Mouse (Mus musculus): ENCODE measurements at regions not wholly inside any gene's neighbourhood (a gene's known extent, or its start where the extent isn't known, plus 50 kb on each side); places are given as distances from the start of the nearest gene placed in this dataset.

DNA sequence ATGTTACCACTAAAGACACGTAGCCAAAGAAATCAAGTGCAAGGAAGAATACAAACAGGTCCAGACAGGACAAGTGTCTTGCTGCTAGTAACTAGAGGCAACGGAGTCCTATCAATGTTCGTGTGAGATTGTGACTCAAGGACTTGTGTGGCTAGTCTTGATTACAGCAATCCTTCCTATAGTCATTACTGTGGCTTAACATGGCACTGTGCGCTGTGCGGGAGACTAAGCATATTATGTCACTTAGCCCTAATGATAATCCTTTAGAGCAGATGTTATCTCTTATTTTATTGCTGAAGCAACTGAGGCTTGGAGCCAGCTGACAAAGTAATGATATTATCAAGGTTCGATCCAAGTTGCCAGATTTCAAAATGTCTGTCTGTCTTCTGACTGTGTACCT, 125.7 kb upstream of the Cnot2 start:
- no peak for DNase-seq (ENCODE audit: low spot score)
- TF ChIP-seq CTCF (IDR thresholded peaks at IDR 0.05; ENCODE audit: low read depth) (no peak), EP300 (IDR thresholded peaks at IDR 0.05; ENCODE audit: low read depth) (no peak)
- no peak overlapping the region for H3K4me2 ChIP-seq (ENCODE audit: low read depth, low read length)
- H3K27me3 ChIP-seq (ENCODE audit: control insufficient read depth, insufficient read depth, low read length), result no peaks in the 10 kb centered on the region
- H3K36me3 ChIP-seq (replicated peaks; ENCODE audit: control insufficient read depth, insufficient read depth, low read length), result no peaks in the 10 kb centered on the region
- H3K27ac ChIP-seq (ENCODE audit: low read depth), result no peak overlapping the region
- no peaks in the 10 kb centered on the region for H3K4me1 ChIP-seq (ENCODE audit: control insufficient read depth, insufficient read depth)
- H3K9me3 ChIP-seq (replicated peaks; ENCODE audit: control insufficient read depth, low read length), result no peaks in the 10 kb centered on the region
- no peak overlapping the region for H3K9ac ChIP-seq (replicated peaks; ENCODE audit: low read depth, low read length)
- H3K4me3 ChIP-seq (ENCODE audit: low read depth, low read length), result no peak overlapping the region
- 74% methylated on average over 6 of the region's 6 CpGs for WGBS
- ATAC-seq (ENCODE audit: insufficient read depth, low read depth), result no peak

DNA sequence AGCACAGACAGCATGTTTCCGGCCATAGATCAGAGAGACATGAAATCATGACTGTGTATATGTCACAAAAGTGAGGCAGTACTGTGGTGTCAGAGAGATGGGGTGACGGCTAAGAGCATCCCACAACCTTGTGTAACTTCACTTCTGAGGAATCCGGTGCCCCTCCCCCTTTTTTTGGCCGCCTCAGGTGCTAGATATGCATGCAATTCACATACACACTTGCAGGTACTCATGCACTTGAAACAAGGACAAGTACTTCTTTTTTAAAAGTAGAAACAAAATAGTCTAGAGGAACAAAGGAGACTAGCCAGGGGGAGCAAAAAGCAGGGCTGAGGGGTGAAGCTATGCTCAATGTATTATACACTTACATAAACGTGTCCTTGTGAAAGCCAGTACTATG, 120.0 kb upstream of the Cnot2 start:
- no peak for DNase-seq (ENCODE audit: low spot score)
- Histone ChIP-seq H3K4me3 (ENCODE audit: low read depth, low read length) (no peak overlapping the region), H3K4me1 (ENCODE audit: control insufficient read depth, insufficient read depth) (no peaks in the 10 kb centered on the region), H3K27me3 (ENCODE audit: control insufficient read depth, insufficient read depth, low read length) (no peaks in the 10 kb centered on the region), H3K36me3 (replicated peaks; ENCODE audit: control insufficient read depth, insufficient read depth, low read length) (no peaks in the 10 kb centered on the region), H3K9me3 (replicated peaks; ENCODE audit: control insufficient read depth, low read length) (no peaks in the 10 kb centered on the region), H3K4me2 (ENCODE audit: low read depth, low read length) (no peak overlapping the region), H3K27ac (ENCODE audit: low read depth) (no peak overlapping the region), H3K9ac (replicated peaks; ENCODE audit: low read depth, low read length) (no peak overlapping the region)
- WGBS, result 71% methylated on average over 5 of the region's 5 CpGs
- ATAC-seq (ENCODE audit: insufficient read depth, low read depth), result no peak
- TF ChIP-seq CTCF (IDR thresholded peaks at IDR 0.05; ENCODE audit: low read depth), result no peak
- no peak for TF ChIP-seq EP300 (IDR thresholded peaks at IDR 0.05; ENCODE audit: low read depth)

DNA sequence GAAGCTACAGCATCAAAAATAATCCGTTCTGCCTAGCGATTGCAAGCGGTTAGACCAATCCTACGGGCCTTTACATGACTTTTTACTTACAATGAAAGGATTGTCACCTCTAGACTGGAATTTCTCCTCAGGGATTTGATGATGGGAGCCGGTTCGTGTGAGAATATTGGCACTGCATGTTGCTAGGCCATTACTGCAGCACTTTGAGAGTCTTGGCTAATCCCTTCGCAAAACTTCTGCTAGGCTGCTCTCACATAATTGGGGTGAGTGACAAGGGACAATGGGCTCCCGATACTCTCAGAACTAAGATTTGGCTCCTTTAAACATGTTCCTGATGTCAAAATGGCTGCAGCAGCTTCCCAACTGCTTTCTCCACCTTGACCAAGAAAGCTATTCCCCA, 118.4 kb upstream of the Cnot2 start:
- Histone ChIP-seq H3K4me1 (ENCODE audit: control insufficient read depth, insufficient read depth) (no peaks in the 10 kb centered on the region), H3K4me3 (ENCODE audit: low read depth, low read length) (no peak overlapping the region), H3K27me3 (ENCODE audit: control insufficient read depth, insufficient read depth, low read length) (no peaks in the 10 kb centered on the region), H3K27ac (ENCODE audit: low read depth) (no peak overlapping the region), H3K4me2 (ENCODE audit: low read depth, low read length) (no peak overlapping the region), H3K36me3 (replicated peaks; ENCODE audit: control insufficient read depth, insufficient read depth, low read length) (no peaks in the 10 kb centered on the region), H3K9ac (replicated peaks; ENCODE audit: low read depth, low read length) (no peak overlapping the region), H3K9me3 (replicated peaks; ENCODE audit: control insufficient read depth, low read length) (no peaks in the 10 kb centered on the region)
- no peak for ATAC-seq (ENCODE audit: insufficient read depth, low read depth)
- 81% methylated on average over 8 of the region's 8 CpGs for WGBS
- TF ChIP-seq EP300 (IDR thresholded peaks at IDR 0.05; ENCODE audit: low read depth) (no peak), CTCF (IDR thresholded peaks at IDR 0.05; ENCODE audit: low read depth) (no peak)
- no peak for DNase-seq (ENCODE audit: low spot score)

DNA sequence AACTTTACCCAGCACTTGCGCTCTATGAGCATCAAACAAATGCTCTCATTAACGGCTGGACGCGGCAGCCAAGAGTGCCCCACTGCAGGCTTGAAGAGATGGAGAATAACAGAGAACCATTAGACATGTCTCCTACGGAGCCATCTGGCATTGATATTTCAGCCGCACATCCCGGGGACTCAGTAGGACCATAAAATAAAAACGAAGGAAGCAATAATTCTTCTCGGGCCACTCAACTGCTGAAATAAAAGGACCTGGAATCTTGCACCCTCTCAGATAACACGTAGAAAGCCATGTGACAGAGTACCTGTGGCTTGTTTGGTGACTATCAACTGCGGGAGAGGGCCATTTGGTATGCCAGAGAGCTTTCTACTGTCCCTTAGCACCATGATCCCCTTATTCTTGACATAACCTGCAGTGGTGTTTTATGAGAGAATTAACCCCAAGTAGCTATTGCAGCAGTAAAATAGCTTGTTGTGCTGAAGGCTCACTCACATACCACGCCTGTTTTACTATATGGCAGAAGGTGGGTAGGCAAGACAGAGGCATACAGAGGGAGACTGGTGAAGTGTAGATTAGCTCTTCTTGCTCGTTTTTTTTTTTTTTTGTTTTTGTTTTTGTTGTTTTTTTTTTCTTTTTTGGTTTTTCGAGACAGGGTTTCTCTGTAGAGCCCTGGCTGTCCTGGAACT, 116.5 kb upstream of the Cnot2 start:
- no peak for ATAC-seq (ENCODE audit: insufficient read depth, low read depth)
- WGBS, result 79% methylated on average over 14 of the region's 14 CpGs

DNA sequence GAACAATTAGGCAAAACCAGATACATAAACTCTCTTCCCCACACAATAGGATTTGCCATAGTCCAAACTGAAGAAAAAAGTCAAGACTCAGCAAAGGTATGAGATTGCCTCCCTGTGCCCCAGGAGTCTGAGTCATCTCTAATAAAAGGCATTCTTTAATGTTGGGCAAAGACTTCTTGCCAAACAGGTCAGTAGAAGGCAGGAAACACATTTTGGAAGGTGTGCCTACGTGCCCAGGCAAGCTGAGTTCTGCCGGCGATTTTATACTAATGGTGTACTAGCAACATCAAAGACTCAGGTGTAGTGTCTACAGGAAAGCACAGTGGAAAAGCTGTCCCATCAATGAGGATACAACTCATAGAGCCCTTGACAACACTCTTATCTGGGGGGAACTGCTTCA, 112.5 kb upstream of the Cnot2 start:
- H3K27me3 ChIP-seq (ENCODE audit: control insufficient read depth, insufficient read depth, low read length), result no peaks in the 10 kb centered on the region
- 86% methylated on average over 3 of the region's 3 CpGs for WGBS
- H3K9me3 ChIP-seq (replicated peaks; ENCODE audit: control insufficient read depth, low read length), result no peaks in the 10 kb centered on the region
- H3K9ac ChIP-seq (replicated peaks; ENCODE audit: low read depth, low read length), result no peak overlapping the region
- TF ChIP-seq CTCF (IDR thresholded peaks at IDR 0.05; ENCODE audit: low read depth), result no peak
- no peak for TF ChIP-seq EP300 (IDR thresholded peaks at IDR 0.05; ENCODE audit: low read depth)
- H3K4me2 ChIP-seq (ENCODE audit: low read depth, low read length), result no peak overlapping the region
- no peak overlapping the region for H3K27ac ChIP-seq (ENCODE audit: low read depth)
- H3K36me3 ChIP-seq (replicated peaks; ENCODE audit: control insufficient read depth, insufficient read depth, low read length), result no peaks in the 10 kb centered on the region
- no peaks in the 10 kb centered on the region for H3K4me1 ChIP-seq (ENCODE audit: control insufficient read depth, insufficient read depth)
- DNase-seq (ENCODE audit: low spot score) (no peak), ATAC-seq (ENCODE audit: insufficient read depth, low read depth) (no peak)
- H3K4me3 ChIP-seq (ENCODE audit: low read depth, low read length), result no peak overlapping the region

More for the DNA sequence above, 116.5 kb upstream of the Cnot2 start:
- no peak overlapping the region for H3K4me3 ChIP-seq (ENCODE audit: low read depth, low read length)
- H3K27me3 ChIP-seq (ENCODE audit: control insufficient read depth, insufficient read depth, low read length), result no peaks in the 10 kb centered on the region
- no peaks in the 10 kb centered on the region for H3K9me3 ChIP-seq (replicated peaks; ENCODE audit: control insufficient read depth, low read length)
- no peak for DNase-seq (ENCODE audit: low spot score)
- no peaks in the 10 kb centered on the region for H3K4me1 ChIP-seq (ENCODE audit: control insufficient read depth, insufficient read depth)
- no peak for TF ChIP-seq EP300 (IDR thresholded peaks at IDR 0.05; ENCODE audit: low read depth)
- no peak for TF ChIP-seq CTCF (IDR thresholded peaks at IDR 0.05; ENCODE audit: low read depth)
- no peak overlapping the region for H3K4me2 ChIP-seq (ENCODE audit: low read depth, low read length)
- no peak overlapping the region for H3K27ac ChIP-seq (ENCODE audit: low read depth)
- H3K36me3 ChIP-seq (replicated peaks; ENCODE audit: control insufficient read depth, insufficient read depth, low read length), result no peaks in the 10 kb centered on the region
- H3K9ac ChIP-seq (replicated peaks; ENCODE audit: low read depth, low read length), result no peak overlapping the region

DNA sequence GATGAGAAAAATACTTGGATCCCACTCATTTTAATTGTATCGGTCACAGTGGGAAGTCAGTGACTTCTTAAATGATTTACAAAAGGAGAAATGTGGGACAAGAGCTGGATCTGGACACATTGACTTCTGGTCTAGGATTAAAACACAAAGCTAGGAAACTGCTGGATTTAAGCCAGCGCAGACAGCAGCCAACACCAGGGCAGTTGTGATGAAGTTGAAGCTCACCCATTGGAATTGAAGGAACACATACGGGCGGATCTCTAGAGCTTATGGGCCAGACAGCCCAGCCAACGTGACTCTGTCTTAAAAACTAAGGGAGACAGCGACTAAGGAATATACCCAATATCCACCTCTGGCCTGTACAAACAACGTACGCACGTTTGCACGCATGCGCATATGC, 105.4 kb upstream of the Cnot2 start:
- no peak overlapping the region for H3K9ac ChIP-seq (replicated peaks; ENCODE audit: low read depth, low read length)
- no peak overlapping the region for H3K27ac ChIP-seq (ENCODE audit: low read depth)
- H3K4me3 ChIP-seq (ENCODE audit: low read depth, low read length), result no peak overlapping the region
- ATAC-seq (ENCODE audit: insufficient read depth, low read depth), result no peak
- no peak for TF ChIP-seq CTCF (IDR thresholded peaks at IDR 0.05; ENCODE audit: low read depth)
- TF ChIP-seq EP300 (IDR thresholded peaks at IDR 0.05; ENCODE audit: low read depth), result no peak
- H3K36me3 ChIP-seq (replicated peaks; ENCODE audit: control insufficient read depth, insufficient read depth, low read length), result no peaks in the 10 kb centered on the region
- no peaks in the 10 kb centered on the region for H3K4me1 ChIP-seq (ENCODE audit: control insufficient read depth, insufficient read depth)
- no peak for DNase-seq (ENCODE audit: low spot score)
- no peaks in the 10 kb centered on the region for H3K9me3 ChIP-seq (replicated peaks; ENCODE audit: control insufficient read depth, low read length)
- H3K27me3 ChIP-seq (ENCODE audit: control insufficient read depth, insufficient read depth, low read length), result no peaks in the 10 kb centered on the region
- no peak overlapping the region for H3K4me2 ChIP-seq (ENCODE audit: low read depth, low read length)
- WGBS, result 89% methylated on average over 11 of the region's 11 CpGs

Data from heart, postnatal 0 days (tissue).